Mouse (Mus musculus): ENCODE measurements around the gene Pomgnt2.
A peak's percentile ranks its signal among the peaks of the same experiment; 100 is the strongest.
"Not testable (repeated sequence)": the region's sequence is repeated elsewhere in the genome, so short reads cannot be mapped to it uniquely, and the experiment has no call there.

Gene Pomgnt2

GRCm38 (mm10) chr9:121997010-121997409, at the start of gene Pomgnt2:
Gene Pomgnt2, minus strand, starts transcription at chr9:121997110.
- no peak for DNase-seq (ENCODE audit: low spot score in 2 of 2)

DNA sequence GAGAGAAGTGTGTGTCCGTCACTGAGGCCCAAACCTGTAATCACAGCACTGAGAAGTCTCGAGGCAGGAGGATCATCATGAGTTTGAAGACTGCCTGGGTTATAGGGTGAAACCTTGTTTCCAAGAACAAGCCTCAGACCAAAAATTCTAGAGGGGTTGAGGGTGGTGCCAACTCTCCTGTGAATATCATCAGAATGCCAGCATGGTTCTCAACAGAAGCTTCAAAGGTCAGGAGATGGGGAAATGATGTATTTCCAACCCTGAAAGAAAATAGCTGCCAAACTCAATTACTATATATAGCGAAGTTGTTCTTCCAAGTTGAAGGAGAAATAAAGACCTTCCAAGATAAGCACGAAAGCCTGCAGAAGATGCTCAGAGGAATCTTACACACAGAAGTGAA, 42.9 kb upstream of the Pomgnt2 start:
- no peak for DNase-seq (ENCODE audit: low spot score in 2 of 2)

GRCm38 (mm10) chr9:122038631-122039030, 41.7 kb upstream of the Pomgnt2 start:
- no peak for DNase-seq (ENCODE audit: low spot score in 2 of 2)

- DNase-seq (ENCODE audit: low spot score in 2 of 2) = no peak
These were observed 39.7 kb upstream of the Pomgnt2 start for GRCm38 (mm10) chr9:122036496-122037054.

GRCm38 (mm10) chr9:122035807-122036206, 38.9 kb upstream of the Pomgnt2 start:
- no peak for DNase-seq (ENCODE audit: low spot score in 2 of 2)

DNA sequence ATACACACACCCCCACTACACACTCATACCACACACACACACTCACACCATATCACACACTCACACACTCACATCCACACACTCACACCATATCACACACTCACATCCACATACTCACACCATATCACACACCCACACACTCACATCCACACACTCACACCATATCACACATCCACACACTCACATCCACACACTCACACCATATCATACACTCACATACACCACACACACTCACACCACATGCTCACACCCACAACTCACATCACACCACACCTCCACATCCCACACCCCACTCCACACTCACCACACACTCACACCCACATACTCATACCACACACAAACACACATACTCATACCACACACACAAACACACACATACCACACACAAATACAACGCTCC, 38.0 kb upstream of the Pomgnt2 start:
- no peak for DNase-seq (ENCODE audit: low spot score in 2 of 2)

DNA sequence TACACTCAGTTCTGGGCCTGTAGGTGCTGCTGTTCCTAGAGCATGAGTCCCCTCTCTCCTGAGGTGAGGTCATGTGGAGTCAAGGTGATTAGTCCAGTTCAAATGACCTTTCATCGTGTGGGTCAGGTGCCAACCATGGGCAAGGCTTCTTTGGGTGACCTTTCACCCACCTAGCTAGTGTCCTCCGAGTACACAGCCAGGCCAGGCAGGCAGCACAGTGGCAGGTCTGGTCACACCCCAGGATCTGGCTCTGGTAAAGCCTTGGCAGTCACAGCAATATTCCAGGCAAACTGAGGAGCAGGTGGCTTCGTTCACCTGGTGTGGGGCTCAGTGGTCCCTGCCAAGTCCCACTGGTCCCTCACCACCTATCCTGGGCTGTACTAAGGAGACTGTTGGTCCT, 35.2 kb upstream of the Pomgnt2 start:
- no peak for DNase-seq (ENCODE audit: low spot score in 2 of 2)

- DNase-seq (ENCODE audit: low spot score in 2 of 2) = no peak
These were observed 33.8 kb upstream of the Pomgnt2 start for GRCm38 (mm10) chr9:122030706-122031105.

DNA sequence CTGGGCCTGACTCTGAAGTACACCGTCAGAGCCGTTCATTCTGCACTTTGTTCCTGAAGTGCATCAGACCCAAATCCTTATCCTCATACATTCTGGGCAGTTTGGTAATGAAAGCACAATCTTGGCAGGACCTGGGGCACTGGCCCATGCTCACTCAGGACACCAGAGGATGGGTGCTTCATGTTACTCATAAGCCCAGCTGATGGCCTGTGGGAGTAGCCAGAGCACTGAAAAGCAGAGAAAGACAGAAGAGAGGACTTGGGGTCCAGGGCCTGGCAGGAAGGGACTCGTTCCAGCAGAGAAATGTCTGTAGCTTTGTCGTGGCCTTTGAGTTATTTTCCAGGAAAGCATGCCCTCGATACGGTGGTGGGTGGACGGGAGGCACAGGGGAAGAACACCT, 32.9 kb upstream of the Pomgnt2 start:
- no peak for DNase-seq (ENCODE audit: low spot score in 2 of 2)

GRCm38 (mm10) chr9:122027914-122028745, 31.2 kb upstream of the Pomgnt2 start:
- no peak for DNase-seq (ENCODE audit: low spot score in 2 of 2)

DNA sequence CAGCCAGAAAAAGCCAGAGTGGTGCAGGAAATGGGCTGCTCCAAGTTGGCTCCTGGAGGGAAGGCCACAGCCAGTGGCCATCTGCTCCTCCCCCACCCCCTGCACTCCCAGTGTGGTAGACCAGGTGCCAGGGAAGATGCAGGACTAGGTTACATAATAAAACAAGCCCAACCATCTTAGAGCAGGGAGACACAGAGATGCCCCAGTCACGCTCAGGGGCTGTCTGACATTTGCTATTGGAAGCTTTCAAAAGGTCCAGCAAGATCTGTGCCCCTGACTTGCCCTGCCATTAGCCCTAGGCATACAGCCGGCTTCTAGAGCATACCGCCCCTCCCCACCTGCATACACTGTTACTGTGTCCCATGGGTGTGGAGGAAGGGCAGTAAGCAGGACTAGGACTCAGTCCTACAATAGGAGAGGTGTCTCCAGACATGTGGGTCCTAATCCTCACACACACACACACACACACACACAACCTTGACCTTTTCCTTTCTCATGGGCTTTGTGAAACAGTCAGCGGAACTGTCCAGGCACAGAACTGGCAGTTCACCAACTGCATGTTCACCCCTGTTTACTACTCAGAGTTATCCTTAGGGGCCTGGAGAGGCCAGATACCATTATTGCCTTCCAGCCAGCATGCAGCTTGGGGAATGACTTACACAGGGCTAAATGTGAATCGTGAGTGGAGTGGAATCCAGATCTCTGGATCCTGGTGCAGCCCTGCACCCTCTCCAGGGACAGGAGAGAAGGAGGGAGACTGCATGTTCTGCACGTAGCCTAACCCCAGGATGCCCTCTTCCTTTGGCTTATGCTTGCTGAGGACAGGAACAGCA, 30.4 kb upstream of the Pomgnt2 start:
- no peak for DNase-seq (ENCODE audit: low spot score in 2 of 2)

DNA sequence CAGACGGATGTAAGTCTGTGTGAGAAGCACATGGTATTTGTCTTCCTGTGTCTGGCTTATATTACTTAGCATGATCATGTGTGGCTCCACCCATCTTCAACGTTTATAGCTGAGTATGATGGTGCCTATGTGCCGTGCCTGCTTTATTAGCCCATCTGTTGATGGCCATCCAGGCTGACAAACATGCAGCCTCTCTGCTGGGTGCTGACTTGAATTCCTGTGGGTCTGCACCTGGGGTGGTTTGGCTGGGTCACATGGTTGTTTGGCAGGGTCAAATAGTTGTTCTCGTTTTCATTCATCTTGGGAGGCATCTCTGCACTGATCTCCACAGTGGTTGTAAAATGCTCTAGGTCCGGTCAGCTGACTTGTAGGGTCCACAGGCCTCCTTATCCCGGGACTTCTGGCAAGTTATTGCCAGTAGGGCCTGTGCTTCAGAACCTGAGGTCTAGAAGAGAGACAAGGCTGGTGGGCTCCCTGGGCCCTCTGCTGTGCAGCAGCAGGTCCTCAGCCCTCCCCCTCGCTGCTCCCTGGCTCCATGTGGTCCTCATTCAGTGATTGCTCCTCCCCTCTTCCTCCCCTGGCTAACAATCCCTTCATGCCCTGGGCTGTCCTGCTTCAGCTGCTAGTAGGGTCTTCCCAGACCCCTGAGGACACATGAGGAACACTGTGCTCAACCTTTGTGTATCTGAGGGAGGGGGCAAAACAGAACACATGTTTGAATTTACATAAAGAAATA, 29.1 kb upstream of the Pomgnt2 start:
- DNase-seq (ENCODE audit: low spot score in 2 of 2) = no peak

GRCm38 (mm10) chr9:122024419-122024818, 27.5 kb upstream of the Pomgnt2 start:
- DNase-seq (ENCODE audit: low spot score in 2 of 2) = no peak

- DNase-seq (ENCODE audit: low spot score in 2 of 2) = no peak
These were observed 27.0 kb upstream of the Pomgnt2 start for GRCm38 (mm10) chr9:122023873-122024272.

- DNase-seq (ENCODE audit: low spot score in 2 of 2) = peak; percentile 6 to 10
These were observed 25.9 kb upstream of the Pomgnt2 start for GRCm38 (mm10) chr9:122022776-122023175.

DNA sequence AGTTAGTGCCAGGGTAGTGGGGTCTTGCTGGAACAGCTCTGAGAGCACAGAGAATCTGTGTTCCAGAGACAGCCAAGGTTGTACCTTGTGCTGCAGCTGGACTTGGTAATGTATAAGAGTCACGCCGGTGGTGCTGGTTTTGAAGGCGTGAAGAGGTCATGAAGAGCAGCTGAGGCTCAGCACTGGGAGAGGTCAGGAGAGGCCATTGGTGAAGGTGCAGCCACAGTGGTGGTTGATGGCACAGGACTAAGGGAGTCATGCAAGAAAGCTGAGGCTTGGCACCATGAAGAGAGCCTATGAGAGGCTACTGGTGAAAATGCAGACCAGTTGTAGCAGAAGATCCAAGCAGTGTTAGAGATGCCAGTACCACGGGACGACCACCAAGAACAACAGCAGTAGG, 24.7 kb upstream of the Pomgnt2 start:
- DNase-seq (ENCODE audit: low spot score in 2 of 2) = no peak

- DNase-seq (ENCODE audit: low spot score in 2 of 2) = not testable (repeated sequence)
These were observed 24.3 kb upstream of the Pomgnt2 start for GRCm38 (mm10) chr9:122021171-122021570.

DNA sequence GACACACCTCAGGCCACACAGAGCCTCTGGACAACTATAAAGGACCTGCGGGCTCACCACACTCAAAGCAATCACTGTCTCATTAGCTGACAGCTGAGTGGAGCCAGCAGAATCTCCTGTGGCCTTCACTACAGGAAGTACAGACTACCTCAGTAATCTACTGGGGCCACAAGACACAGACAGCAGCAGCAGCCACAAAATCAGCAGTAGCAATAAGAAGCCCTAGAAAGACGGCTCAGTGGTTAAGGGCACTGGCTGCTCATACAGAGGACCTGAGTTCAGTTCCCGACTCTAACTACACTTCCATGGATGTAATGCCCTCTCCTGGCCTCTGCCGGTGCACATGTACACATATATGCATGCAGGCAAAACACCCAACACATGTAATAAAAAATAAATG, 23.4 kb upstream of the Pomgnt2 start:
- DNase-seq (ENCODE audit: low spot score in 2 of 2) = no peak

DNA sequence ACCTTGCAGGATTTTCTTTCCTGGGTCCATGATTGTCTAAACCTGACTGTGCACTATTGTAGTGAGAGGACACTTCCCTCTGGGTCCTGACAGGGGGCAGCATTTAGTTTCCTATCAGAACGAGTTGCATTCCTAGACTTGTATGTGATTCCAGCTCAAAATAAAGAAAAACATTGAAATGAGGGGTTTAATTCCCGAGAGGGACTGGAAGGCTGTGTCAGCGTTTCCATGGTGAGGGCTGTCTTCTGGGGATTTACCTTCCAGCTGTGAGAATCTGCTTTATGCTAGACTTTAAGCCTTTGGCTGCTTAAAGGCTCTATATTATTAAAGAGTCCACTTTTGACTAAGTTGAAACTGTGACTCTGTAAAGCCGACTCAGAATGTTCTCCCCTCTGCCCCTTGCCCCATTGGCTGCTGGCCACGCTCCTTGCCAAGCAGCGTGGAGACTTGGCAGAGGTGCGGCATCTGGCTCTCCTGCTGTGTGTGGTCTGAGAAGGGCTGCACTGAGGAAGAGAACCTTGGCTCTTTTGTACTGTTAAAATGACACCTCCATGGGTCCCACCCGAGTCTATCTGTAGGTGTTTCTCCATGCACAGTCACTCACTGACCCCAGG, 22.0 kb upstream of the Pomgnt2 start:
- DNase-seq (ENCODE audit: low spot score in 2 of 2) = no peak

GRCm38 (mm10) chr9:122018079-122018478, 21.2 kb upstream of the Pomgnt2 start:
- no peak for DNase-seq (ENCODE audit: low spot score in 2 of 2)

DNA sequence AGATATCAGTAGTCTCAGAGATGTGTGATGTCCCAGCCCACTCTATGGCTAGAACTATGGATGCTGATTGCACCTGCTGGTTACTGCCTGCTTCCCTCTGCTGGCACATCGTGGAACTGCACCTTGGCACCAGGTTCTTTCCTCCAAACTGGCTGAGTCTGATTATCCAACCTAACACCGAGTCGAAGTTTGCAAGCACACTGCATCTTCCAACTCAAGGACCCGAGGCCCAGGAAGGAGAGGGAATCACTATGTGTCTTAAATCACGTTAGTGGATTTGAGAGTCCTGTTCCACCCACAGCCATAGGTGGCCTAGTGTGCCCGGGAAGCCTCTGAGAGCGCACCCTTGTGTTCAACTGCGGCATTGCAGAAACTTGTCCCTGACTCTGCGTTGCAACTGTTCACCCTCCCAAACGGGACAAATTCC, 17.3 kb upstream of the Pomgnt2 start:
- DNase-seq (ENCODE audit: low spot score in 2 of 2) = peak; percentile 40 to 52

All from spleen, postnatal 36 days (tissue).